Mouse (Mus musculus) cerebellum, adult 2 months (tissue): Measurements from ENCODE around the gene Tapt1. TPM values are rescaled to one million over a fixed set of nuclear protein-coding genes. Genes with fewer than 3 reads are reported as not detected.

Experiments used
- DNase-seq, 2 experiments: peaks; one replicate each; pipeline ENCODE4 v3.0.0; 2021
- H3K27ac ChIP-seq: fragments of 200-500 bp; 2 replicates; pipeline ENCODE4 v1.5.1; 2012; ENCODE audit warnings: low read length, control low read depth, inconsistent platforms; ENCODE audit not compliant: insufficient read depth
- H3K27me3 ChIP-seq: fragments of 200-500 bp; 2 replicates; pipeline ENCODE4 v1.6.1; 2012; ENCODE audit warnings: inconsistent platforms, mild to moderate bottlenecking, low read length, moderate library complexity; ENCODE audit not compliant: control insufficient read depth, insufficient read depth
- H3K4me1 ChIP-seq: fragments of 200-500 bp; 2 replicates; pipeline ENCODE4 v1.6.1; 2011; ENCODE audit warnings: low read length; ENCODE audit not compliant: control insufficient read depth, insufficient read depth
- H3K4me3 ChIP-seq: fragments of 200-500 bp; replicated peaks from 2 replicates; pipeline ENCODE3; 2011; ENCODE audit warnings: mild to moderate bottlenecking, low read depth, low read length, control low read depth; ENCODE audit not compliant: insufficient read depth
- CTCF ChIP-seq: fragments of 200-500 bp; IDR thresholded peaks from 2 replicates; pipeline ENCODE4 v1.5.1; 2011; ENCODE audit warnings: low read depth, mild to moderate bottlenecking, control low read depth, low read length, moderate library complexity, borderline replicate concordance; ENCODE audit not compliant: insufficient read depth
- POLR2A ChIP-seq: fragments of 200-500 bp; IDR thresholded peaks from 2 replicates; pipeline ENCODE4 v1.6.1; 2011; ENCODE audit warnings: low read length, control low read depth, borderline replicate concordance; ENCODE audit not compliant: insufficient read depth
- WGBS: fragments of 180-500 bp; shearing (Covaris S2); methylation state at CpG from one replicate; pipeline ENCODE4 v1.1.7; 2018; 5-methylcytosine and 5-hydroxymethylcytosine counted together
- polyA plus RNA-seq: library from polyadenylated mRNA; depleted of rRNA; stranded (reverse); fragments of >200 nt; gene quantifications from 2 replicates; pipeline ENCODE4 v1.2.3, GENCODE M21; 2012

Gene Tapt1
- polyA plus RNA-seq, 1 experiment, result 79.6 TPM

GRCm38 (mm10) chr5:44244894-44245423 lies 18.5 kb upstream of the Tapt1 start:
- Histone ChIP-seq H3K4me1 (peaks cover 12% of the 10 kb centered on the region), H3K4me3 (no peak overlapping the region), H3K27ac (no peak overlapping the region), H3K27me3 (no peaks in the 10 kb centered on the region)
- TF ChIP-seq POLR2A (no peak), CTCF (no peak)
- no peak for DNase-seq
- 81% methylated on average over 7 of the region's 7 CpGs for WGBS

- H3K27me3 ChIP-seq, result no peaks in the 10 kb centered on the region
- 85% methylated on average over 4 of the region's 4 CpGs for WGBS
- DNase-seq, result no peak
- H3K27ac ChIP-seq, result no peak overlapping the region
- peaks cover 22% of the 10 kb centered on the region for H3K4me1 ChIP-seq
- TF ChIP-seq POLR2A (no peak), CTCF (no peak)
- H3K4me3 ChIP-seq, result no peak overlapping the region
Observed at GRCm38 (mm10) chr5:44242828-44243227, 16.4 kb upstream of the Tapt1 start.

- 100% methylated on average over 1 of the region's 1 CpGs for WGBS
- Histone ChIP-seq H3K27me3 (no peaks in the 10 kb centered on the region), H3K4me3 (no peak overlapping the region), H3K4me1 (peaks cover 22% of the 10 kb centered on the region), H3K27ac (no peak overlapping the region)
- DNase-seq, result no peak
- TF ChIP-seq POLR2A (no peak), CTCF (no peak)
Observed at GRCm38 (mm10) chr5:44241726-44242125, 15.3 kb upstream of the Tapt1 start.

- Histone ChIP-seq H3K27me3 (no peaks in the 10 kb centered on the region), H3K4me3 (no peak overlapping the region), H3K4me1 (peaks cover 16% of the 10 kb centered on the region; the same call in 1 of the 2 replicates), H3K27ac (peak overlapping the region; percentile 45; the same call in 1 of the 2 replicates)
- peak; percentile 64 to 85 for DNase-seq
- TF ChIP-seq CTCF (no peak), POLR2A (no peak)
- 43% methylated on average over 7 of the region's 7 CpGs for WGBS
Observed at GRCm38 (mm10) chr5:44239187-44240136, 13.0 kb upstream of the Tapt1 start.

- no peak for TF ChIP-seq CTCF
- no peak for TF ChIP-seq POLR2A
- DNase-seq, result no peak
- H3K4me1 ChIP-seq, result peaks cover 16% of the 10 kb centered on the region; the same call in 1 of the 2 replicates
- H3K4me3 ChIP-seq, result no peak overlapping the region
- no peak overlapping the region for H3K27ac ChIP-seq
- H3K27me3 ChIP-seq, result no peaks in the 10 kb centered on the region
- 90% methylated on average over 7 of the region's 7 CpGs for WGBS
Observed at GRCm38 (mm10) chr5:44238201-44238600, 11.8 kb upstream of the Tapt1 start.

- no peaks in the 10 kb centered on the region for H3K27me3 ChIP-seq
- DNase-seq, result no peak
- peaks cover 8% of the 10 kb centered on the region; the same call in 1 of the 2 replicates for H3K4me1 ChIP-seq
- H3K27ac ChIP-seq, result no peak overlapping the region
- TF ChIP-seq POLR2A, result no peak
- no peak overlapping the region for H3K4me3 ChIP-seq
- 56% methylated on average over 7 of the region's 7 CpGs for WGBS
Observed at GRCm38 (mm10) chr5:44234606-44235005, 8.2 kb upstream of the Tapt1 start.

GRCm38 (mm10) chr5:44233933-44234332 lies 7.5 kb upstream of the Tapt1 start:
- no peak for DNase-seq
- Histone ChIP-seq H3K4me1 (peaks cover 2% of the 10 kb centered on the region; the same call in 1 of the 2 replicates), H3K4me3 (no peak overlapping the region), H3K27ac (no peak overlapping the region), H3K27me3 (no peaks in the 10 kb centered on the region)
- WGBS, result 28% methylated on average over 3 of the region's 3 CpGs
- TF ChIP-seq POLR2A (no peak), CTCF (no peak)

GRCm38 (mm10) chr5:44228756-44229155 lies 2.3 kb upstream of the Tapt1 start:
- TF ChIP-seq CTCF, result no peak
- no peak for TF ChIP-seq POLR2A
- WGBS, result 65% methylated on average over 4 of the region's 4 CpGs
- Histone ChIP-seq H3K27me3 (no peaks in the 10 kb centered on the region), H3K4me3 (no peak overlapping the region), H3K4me1 (peaks cover 9% of the 10 kb centered on the region; the same call in 1 of the 2 replicates), H3K27ac (no peak overlapping the region)
- no peak for DNase-seq
